Mouse (Mus musculus) CH12.LX (cell line): ENCODE measurements around the gene Srcap. TPM values are rescaled to one million over a fixed set of nuclear protein-coding genes. Genes with fewer than 3 reads are reported as not detected.
"Not testable (repeated sequence)": the region's sequence is repeated elsewhere in the genome, so short reads cannot be mapped to it uniquely, and the experiment has no call there.

ENCODE experiments used
- DNase-seq: peaks from one replicate; pipeline ENCODE4 v3.0.0-alpha.2; 2013; ENCODE audit errors: extremely low read depth
- H3K27ac ChIP-seq: 2 replicates; pipeline ENCODE4 v1.5.1; 2012; ENCODE audit warnings: low read depth, mild to moderate bottlenecking, control low read depth, moderate library complexity; ENCODE audit not compliant: insufficient read depth
- H3K27me3 ChIP-seq: replicated peaks from 2 replicates; pipeline ENCODE3; 2012; ENCODE audit warnings: inconsistent platforms
- H3K36me3 ChIP-seq, 2 experiments: replicated peaks in 1 of 2; 2 replicates each; pipeline versions ENCODE3 to v1.6.1; 2012; ENCODE audit warnings: inconsistent platforms in 1 of 2, low read length in 1 of 2, mild to moderate bottlenecking in 1 of 2, mixed read lengths in 1 of 2, moderate library complexity in 1 of 2; ENCODE audit not compliant: control insufficient read depth in 1 of 2, insufficient read depth in 1 of 2
- H3K4me1 ChIP-seq, 2 experiments: 2 replicates each; pipeline ENCODE4 v1.6.1; 2012; ENCODE audit warnings: inconsistent platforms in 1 of 2, moderate library complexity in 1 of 2; ENCODE audit not compliant: insufficient read depth in 2 of 2, control insufficient read depth in 1 of 2
- H3K4me2 ChIP-seq: 2 replicates; pipeline ENCODE4 v1.6.1; 2012; ENCODE audit warnings: low read depth, mild to moderate bottlenecking, control low read depth; ENCODE audit not compliant: poor library complexity, insufficient read depth, severe bottlenecking
- H3K4me3 ChIP-seq, 3 experiments: fragments of 150-350 bp in 1 of 3; sonication (generic) in 1 of 3; replicated peaks in 1 of 3; 2 replicates each; pipeline versions ENCODE3 to v1.5.1; 2011 to 2012; ENCODE audit warnings: low read depth in 2 of 3, low read length in 2 of 3, mild to moderate bottlenecking in 2 of 3, moderate library complexity in 2 of 3, control low read depth in 1 of 3, improper control_type of control experiment in 1 of 3, inconsistent platforms in 1 of 3, mixed read lengths in 1 of 3; ENCODE audit not compliant: poor library complexity in 1 of 3
- H3K79me2 ChIP-seq: replicated peaks from 2 replicates; pipeline ENCODE4 v1.6.1; 2012; ENCODE audit warnings: mild to moderate bottlenecking, moderate library complexity; ENCODE audit not compliant: control insufficient read depth, poor library complexity, insufficient read depth, severe bottlenecking; ENCODE audit errors: extremely low read depth
- H3K9ac ChIP-seq: 2 replicates; pipeline ENCODE4 v1.6.1; 2012; ENCODE audit warnings: low read depth, mild to moderate bottlenecking, control low read depth, moderate library complexity; ENCODE audit not compliant: insufficient read depth
- H3K9me3 ChIP-seq: replicated peaks from 2 replicates; pipeline ENCODE3; 2012; ENCODE audit warnings: low read length, inconsistent platforms, mixed read lengths
- CHD1 ChIP-seq: IDR thresholded peaks from 2 replicates; pipeline ENCODE4 v1.6.1; 2012; ENCODE audit warnings: low read depth, low read length, improper control_type of control experiment, inconsistent platforms
- CHD2 ChIP-seq: IDR thresholded peaks from 2 replicates; pipeline ENCODE4 v1.6.1; 2011; ENCODE audit warnings: low read length, improper control_type of control experiment
- CTCF ChIP-seq, 2 experiments: IDR thresholded peaks in 1 of 2; conservative IDR thresholded peaks in 1 of 2; 2 replicates each; pipeline ENCODE4 v1.5.1; 2011 to 2012; ENCODE audit warnings: low read depth in 2 of 2, low read length in 2 of 2, improper control_type of control experiment in 1 of 2, inconsistent platforms in 1 of 2, mild to moderate bottlenecking in 1 of 2, moderate library complexity in 1 of 2
- GABPA ChIP-seq: IDR thresholded peaks from 2 replicates; pipeline ENCODE4 v1.6.1; 2012; ENCODE audit warnings: low read depth, low read length, improper control_type of control experiment, inconsistent platforms; ENCODE audit not compliant: insufficient replicate concordance
- IRF4 ChIP-seq: IDR thresholded peaks from 2 replicates; pipeline ENCODE4 v1.6.1; 2014; ENCODE audit warnings: low read depth, mild to moderate bottlenecking, inconsistent platforms, low read length, improper control_type of control experiment
- JUN ChIP-seq: IDR thresholded peaks from 2 replicates; pipeline ENCODE4 v1.6.1; 2011; ENCODE audit warnings: low read depth, mild to moderate bottlenecking, low read length, improper control_type of control experiment, moderate library complexity; ENCODE audit not compliant: insufficient read depth
- MAFK ChIP-seq: IDR thresholded peaks from 2 replicates; pipeline ENCODE4 v1.6.1; 2011; ENCODE audit warnings: low read length, improper control_type of control experiment; ENCODE audit not compliant: insufficient replicate concordance
- NELFE ChIP-seq: IDR thresholded peaks from 2 replicates; pipeline ENCODE4 v1.6.1; 2011; ENCODE audit warnings: low read depth, low read length, improper control_type of control experiment
- NRF1 ChIP-seq: IDR thresholded peaks from 2 replicates; pipeline ENCODE4 v1.6.1; 2014; ENCODE audit warnings: low read depth, mild to moderate bottlenecking, inconsistent platforms, low read length, improper control_type of control experiment, moderate library complexity
- PAX5 ChIP-seq: IDR thresholded peaks from 2 replicates; pipeline ENCODE4 v1.6.1; 2012; ENCODE audit warnings: low read length, inconsistent platforms, mixed read lengths
- RAD21 ChIP-seq: IDR thresholded peaks from 2 replicates; pipeline ENCODE4 v1.6.1; 2011; ENCODE audit warnings: low read depth, mild to moderate bottlenecking, low read length, improper control_type of control experiment, moderate library complexity
- RCOR1 ChIP-seq: conservative IDR thresholded peaks from 2 replicates; pipeline ENCODE4 v1.6.1; 2012; ENCODE audit warnings: low read depth, mild to moderate bottlenecking, inconsistent platforms, low read length, improper control_type of control experiment
- SIN3A ChIP-seq: IDR thresholded peaks from 2 replicates; pipeline ENCODE4 v1.6.1; 2012; ENCODE audit warnings: low read length, improper control_type of control experiment, inconsistent platforms
- SMC3 ChIP-seq: IDR thresholded peaks from 2 replicates; pipeline ENCODE4 v1.6.1; 2011; ENCODE audit warnings: low read depth, low read length, improper control_type of control experiment
- ZKSCAN1 ChIP-seq: IDR thresholded peaks from 2 replicates; pipeline ENCODE4 v1.6.1; 2012; ENCODE audit warnings: low read depth, inconsistent platforms, low read length, improper control_type of control experiment, borderline replicate concordance
- ZMIZ1 ChIP-seq: IDR thresholded peaks from 2 replicates; pipeline ENCODE4 v1.6.1; 2012; ENCODE audit warnings: low read depth, mild to moderate bottlenecking, inconsistent platforms, low read length, improper control_type of control experiment
- dilution Hi-C: fragments of 300-500 bp; cut with MboI; formaldehyde crosslinking; loops from 2 replicates; pipeline ENCODE4 v1.14.3; 2020; ENCODE audit warnings: low sequenced_read_pairs; ENCODE audit not compliant: extremely low pct_unique_long_range_greater_than_20kb, extremely low pct_ligation_motif_present
- in situ Hi-C: fragments of 300-500 bp; cut with MboI; formaldehyde crosslinking; loops from 3 replicates; pipeline ENCODE4 v1.14.3; 2019; ENCODE audit warnings: low sequenced_read_pairs, low pct_ligation_motif_present, low pct_unique_long_range_greater_than_20kb, mixed read lengths
- polyA plus RNA-seq: library from polyadenylated mRNA; unstranded; fragments of >175 nt; gene quantifications from 2 replicates; pipeline ENCODE4 v1.2.1, GENCODE M21; 2012; ENCODE audit warnings: low read depth; ENCODE audit not compliant: insufficient read length
- total RNA-seq, 2 experiments: library from RNA; depleted of rRNA; stranded (reverse); fragments of 300-350 nt in 1 of 2; fragments of >200 nt in 1 of 2; gene quantifications; 2 replicates each; pipeline ENCODE4 v1.2.3; 2012 to 2014

Srcap gene
- total and polyA plus RNA-seq, 3 experiments: 4.1 to 28.1 (median 19.9) TPM

- DNase-seq: no peak
- dilution Hi-C loops: no loop called here
- Histone ChIP-seq H3K4me2 (no peak overlapping the region), H3K79me2 (peaks cover 7% of the 10 kb centered on the region), H3K4me3 (no peak overlapping the region)
- TF ChIP-seq RCOR1: no peak
- no peak for TF ChIP-seq JUN
- TF ChIP-seq ZMIZ1: no peak
- no peak for TF ChIP-seq IRF4
- TF ChIP-seq PAX5: no peak
- no peak for TF ChIP-seq NELFE
- TF ChIP-seq SIN3A: no peak
- TF ChIP-seq, all 38 proteins: peak for 0
- peaks cover 0 to 12% of the 10 kb centered on the region in 2 experiments for H3K36me3 ChIP-seq
- no peaks in the 10 kb centered on the region for H3K27me3 ChIP-seq
- in situ Hi-C loops: no loop called here
- H3K4me1 ChIP-seq: peaks cover 0 to 20% of the 10 kb centered on the region in 2 experiments; a peak in 2 of 4 replicates
- no peak overlapping the region for H3K27ac ChIP-seq
- H3K9me3 ChIP-seq: no peaks in the 10 kb centered on the region
- no peak overlapping the region for H3K9ac ChIP-seq
These were observed 3.5 kb upstream of the Srcap start for GRCm38 (mm10) chr7:127508291-127508690.

DNA sequence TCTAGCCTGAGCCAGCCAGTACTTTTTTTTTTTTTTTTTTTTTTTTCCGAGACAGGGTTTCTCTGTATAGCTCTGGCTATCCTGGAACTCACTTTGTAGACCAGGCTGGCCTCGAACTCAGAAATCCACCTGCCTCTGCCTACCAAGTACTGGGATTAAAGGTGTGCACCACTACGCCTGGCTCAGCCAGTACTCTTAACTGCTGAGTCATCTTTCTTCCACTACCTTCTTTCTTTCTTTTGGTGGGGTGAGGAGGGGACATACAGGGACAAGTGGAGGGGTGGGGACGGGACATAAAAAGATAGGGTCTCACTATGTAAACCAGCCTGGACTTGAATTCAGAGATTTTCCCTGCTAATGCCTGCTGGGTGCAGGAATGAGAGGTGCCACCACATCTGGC is 2.0 kb upstream of the Srcap start:
- dilution Hi-C loops, H3K27ac ChIP-seq, H3K9me3 ChIP-seq, H3K4me2 ChIP-seq, in situ Hi-C loops, H3K9ac ChIP-seq, H3K4me3 ChIP-seq, DNase-seq, H3K27me3 ChIP-seq: not testable (repeated sequence)
- Histone ChIP-seq H3K4me1 (peaks cover 4 to 32% of the 10 kb centered on the region in 2 experiments), H3K36me3 (peaks cover 4 to 15% of the 10 kb centered on the region in 2 experiments), H3K79me2 (peaks cover 22% of the 10 kb centered on the region)
- 0 out of 2 replicates have a peak, but pooled peaks have one; percentile 50 for TF ChIP-seq MAFK

GRCm38 (mm10) chr7:127511241-127511640 is 542 bp upstream of the Srcap start:
- H3K9me3 ChIP-seq: no peaks in the 10 kb centered on the region
- in situ Hi-C loops (no loop called here), dilution Hi-C loops (no loop called here)
- peaks cover 4 to 31% of the 10 kb centered on the region in 2 experiments for H3K4me1 ChIP-seq
- TF ChIP-seq RAD21 (peak; percentile 1), IRF4 (peak; percentile 31; the same call in 1 of the 2 replicates), SMC3 (no peak), ZKSCAN1 (no peak), PAX5 (no peak), NRF1 (no peak), CHD1 (no peak), CTCF (conservative IDR thresholded peaks at IDR 0.05 in 1 of 2, IDR thresholded peaks at IDR 0.05 in 1 of 2; ENCODE audit: low read depth in 2 of 2, low read length in 2 of 2) (peak in 1 of 2 experiments; percentile 33; a peak in 2 of 4 replicates), MAFK (no peak), GABPA (no peak), CHD2 (no peak)
- peak; percentile 27 for DNase-seq
- H3K36me3 ChIP-seq: peaks cover 12 to 27% of the 10 kb centered on the region in 2 experiments
- H3K79me2 ChIP-seq: peaks cover 36% of the 10 kb centered on the region
- peak overlapping the region; percentile 93 for H3K4me2 ChIP-seq
- H3K27me3 ChIP-seq: no peaks in the 10 kb centered on the region
- H3K27ac ChIP-seq: peak overlapping the region; percentile 79; the same call in 1 of the 2 replicates
- peak overlapping the region; percentile 77 to 100 (median 78) for H3K4me3 ChIP-seq
- H3K9ac ChIP-seq: peak overlapping the region; percentile 80
